Mouse (Mus musculus) limb, embryonic 10.5 days (tissue): ENCODE data around the gene Gimap9. TPM values are rescaled to one million over a fixed set of nuclear protein-coding genes. Genes with fewer than 3 reads are reported as not detected.
A peak's percentile ranks its signal among the peaks of the same experiment; 100 is the strongest.
"Not testable (repeated sequence)": the region's sequence is repeated elsewhere in the genome, so short reads cannot be mapped to it uniquely, and the experiment has no call there.

Experiments
- DNase-seq: peaks from one replicate; pipeline ENCODE4 v3.0.0-alpha.2; 2017; ENCODE audit warnings: low spot score
- H3K27ac ChIP-seq: fragments of 300-500 bp; sonication (generic); 2 replicates; pipeline ENCODE4 v1.5.1; 2016; ENCODE audit warnings: mild to moderate bottlenecking
- H3K27me3 ChIP-seq: fragments of 300-500 bp; sonication (generic); 2 replicates; pipeline ENCODE4 v1.6.1; 2016; ENCODE audit warnings: low read depth, mild to moderate bottlenecking; ENCODE audit not compliant: poor library complexity, severe bottlenecking
- H3K36me3 ChIP-seq: fragments of 300-500 bp; sonication (generic); 2 replicates; pipeline ENCODE4 v1.6.1; 2016; ENCODE audit warnings: mild to moderate bottlenecking, moderate library complexity
- H3K4me1 ChIP-seq: fragments of 300-500 bp; sonication (generic); 2 replicates; pipeline ENCODE4 v1.6.1; 2016
- H3K4me3 ChIP-seq: fragments of 300-500 bp; sonication (generic); 2 replicates; pipeline ENCODE4 v1.5.1; 2016; ENCODE audit warnings: mild to moderate bottlenecking, moderate library complexity
- H3K9me3 ChIP-seq: fragments of 300-500 bp; sonication (generic); replicated peaks from 2 replicates; pipeline ENCODE4 v1.6.1; 2016; ENCODE audit warnings: mild to moderate bottlenecking
- WGBS: fragments of 180-500 bp; shearing (Covaris S2); methylation state at CpG from one replicate; pipeline ENCODE4 v1.1.7; 2016; 5-methylcytosine and 5-hydroxymethylcytosine counted together
- polyA plus RNA-seq: library from polyadenylated mRNA; unstranded; fragments of >200 nt; fragmentation: Nextera tagmentation; extraction: Ambion mirVana; gene quantifications from 2 replicates; pipeline ENCODE4 v1.2.1, GENCODE M21; 2016

Gimap9 gene
- polyA plus RNA-seq, 1 experiment from 2014 or later: 3.9 TPM

GRCm38 (mm10) chr6:48669446-48669969 is 6.4 kb upstream of the Gimap9 start:
- DNase-seq: no peak
- no peaks in the 10 kb centered on the region for H3K36me3 ChIP-seq
- H3K27me3 ChIP-seq: no peaks in the 10 kb centered on the region
- H3K9me3 ChIP-seq: no peaks in the 10 kb centered on the region
- H3K27ac ChIP-seq: no peak overlapping the region
- 64% methylated on average over 2 of the region's 2 CpGs for WGBS
- no peak overlapping the region for H3K4me3 ChIP-seq
- no peaks in the 10 kb centered on the region for H3K4me1 ChIP-seq

- Histone ChIP-seq H3K4me1 (peaks cover 7% of the 10 kb centered on the region), H3K27me3 (no peaks in the 10 kb centered on the region), H3K9me3 (no peaks in the 10 kb centered on the region), H3K4me3 (no peak overlapping the region), H3K36me3 (no peaks in the 10 kb centered on the region), H3K27ac (no peak overlapping the region)
- 95% methylated on average over 9 of the region's 9 CpGs for WGBS
- no peak for DNase-seq
Observed at GRCm38 (mm10) chr6:48674291-48675058, 1.5 kb upstream of the Gimap9 start.

DNA sequence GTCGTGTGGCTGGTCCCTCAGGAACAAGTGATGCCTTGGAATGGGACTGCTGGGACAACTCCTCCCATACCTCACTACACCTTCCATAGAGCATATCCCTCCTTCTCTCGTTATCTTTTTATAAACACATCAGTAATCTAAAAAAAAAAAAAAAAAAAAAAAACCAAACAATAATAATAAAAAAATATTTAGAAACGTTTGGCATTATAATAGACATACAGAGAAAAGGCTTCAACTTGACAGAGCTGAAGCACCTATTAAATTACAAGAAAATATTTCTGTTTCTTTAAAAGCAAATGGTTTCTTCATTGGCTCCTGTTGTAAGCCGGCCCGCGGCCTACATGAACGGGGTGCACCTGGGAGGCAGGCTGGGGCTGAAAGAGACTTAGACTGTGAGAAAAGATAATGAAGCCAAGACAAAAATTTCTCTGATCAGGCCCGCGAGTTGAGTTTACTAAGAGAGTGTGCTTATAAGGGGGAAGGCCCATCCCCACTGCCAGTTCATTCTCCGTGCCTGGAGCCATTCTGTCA is 464 bp upstream of the Gimap9 start:
- 62% methylated on average over 10 of the region's 10 CpGs for WGBS
- Histone ChIP-seq H3K36me3 (no peaks in the 10 kb centered on the region), H3K4me1 (peaks cover 7% of the 10 kb centered on the region), H3K27me3 (no peaks in the 10 kb centered on the region), H3K27ac (peak overlapping the region; percentile 48), H3K4me3 (peak overlapping the region; percentile 35), H3K9me3 (no peaks in the 10 kb centered on the region)
- DNase-seq: peak; percentile 42

DNA sequence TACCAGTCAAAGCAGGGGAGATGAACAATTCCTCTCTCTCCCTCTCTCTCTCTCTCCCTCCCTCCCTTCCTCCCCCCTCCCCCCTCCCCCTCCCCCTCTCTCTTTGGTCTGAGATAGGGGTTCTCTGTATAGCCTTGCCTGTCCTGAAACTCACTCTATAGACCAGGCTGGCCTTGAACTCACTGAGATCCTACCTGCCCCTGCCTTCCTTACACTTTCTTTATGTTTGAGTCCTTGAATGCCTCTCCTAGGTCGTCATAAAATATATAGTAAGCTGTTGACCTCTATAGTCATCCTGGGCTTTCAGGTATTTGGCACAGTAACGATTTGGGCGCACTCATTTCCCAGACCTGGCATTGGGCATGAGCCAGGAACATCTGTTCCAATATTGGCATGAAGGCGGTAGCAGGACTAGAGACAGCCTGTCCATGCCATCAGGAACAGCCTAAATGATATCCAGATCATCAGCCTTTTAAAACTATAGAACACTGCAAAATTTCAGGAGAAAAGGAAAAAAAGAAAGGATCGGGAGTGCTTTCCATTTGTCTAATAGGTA is 1.0 kb downstream of the Gimap9 start:
- Histone ChIP-seq H3K4me3 (0 out of 2 replicates have a peak overlapping the region, but pooled peaks have one; percentile 35), H3K9me3 (no peaks in the 10 kb centered on the region), H3K36me3 (no peaks in the 10 kb centered on the region), H3K27me3 (no peaks in the 10 kb centered on the region), H3K4me1 (peaks cover 7% of the 10 kb centered on the region), H3K27ac (no peak overlapping the region)
- WGBS: 91% methylated on average over 5 of the region's 5 CpGs
- no peak for DNase-seq

GRCm38 (mm10) chr6:48677492-48678345 is 1.8 kb downstream of the Gimap9 start:
- no peak for DNase-seq
- H3K4me3 ChIP-seq: no peak overlapping the region
- peaks cover 7% of the 10 kb centered on the region for H3K4me1 ChIP-seq
- no peaks in the 10 kb centered on the region for H3K9me3 ChIP-seq
- H3K36me3 ChIP-seq: no peaks in the 10 kb centered on the region
- H3K27me3 ChIP-seq: no peaks in the 10 kb centered on the region
- no peak overlapping the region for H3K27ac ChIP-seq
- WGBS: 91% methylated on average over 17 of the region's 17 CpGs

- Histone ChIP-seq H3K4me1 (peaks cover 7% of the 10 kb centered on the region), H3K4me3 (no peak overlapping the region), H3K36me3 (no peaks in the 10 kb centered on the region), H3K9me3 (no peaks in the 10 kb centered on the region), H3K27me3 (no peaks in the 10 kb centered on the region), H3K27ac (no peak overlapping the region)
- 93% methylated on average over 4 of the region's 4 CpGs for WGBS
- no peak for DNase-seq
Observed at GRCm38 (mm10) chr6:48678391-48678790, 2.5 kb downstream of the Gimap9 start.

- Histone ChIP-seq H3K27ac (no peak overlapping the region), H3K27me3 (no peaks in the 10 kb centered on the region), H3K36me3 (no peaks in the 10 kb centered on the region), H3K4me3 (no peak overlapping the region), H3K9me3 (no peaks in the 10 kb centered on the region), H3K4me1 (peaks cover 7% of the 10 kb centered on the region)
- DNase-seq: no peak
- WGBS: 83% methylated on average over 6 of the region's 6 CpGs
Observed at GRCm38 (mm10) chr6:48679701-48680100, 3.8 kb downstream of the Gimap9 start.

DNA sequence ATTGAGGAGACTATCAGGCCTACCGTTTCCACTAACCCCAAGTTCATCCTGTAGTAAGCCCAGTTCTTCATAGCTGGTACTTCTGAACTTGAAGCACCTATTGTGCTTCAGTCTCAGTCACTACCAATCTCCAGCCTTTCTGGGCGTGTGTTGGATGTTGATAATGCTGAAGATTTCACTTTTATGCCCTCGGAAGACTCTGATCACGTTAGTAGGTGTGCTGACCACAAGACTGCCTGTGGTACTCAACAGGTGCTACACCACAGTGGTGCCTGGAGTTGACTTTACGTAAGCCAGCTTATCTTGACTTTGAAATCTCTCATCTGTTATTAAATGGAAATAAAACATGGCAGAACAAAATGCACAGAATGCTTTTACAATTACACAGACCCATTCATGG is 4.5 kb downstream of the Gimap9 start:
- H3K36me3 ChIP-seq: no peaks in the 10 kb centered on the region
- H3K4me1 ChIP-seq: peaks cover 7% of the 10 kb centered on the region
- H3K4me3 ChIP-seq: no peak overlapping the region
- 84% methylated on average over 5 of the region's 5 CpGs for WGBS
- no peak overlapping the region for H3K27ac ChIP-seq
- H3K27me3 ChIP-seq: no peaks in the 10 kb centered on the region
- no peaks in the 10 kb centered on the region for H3K9me3 ChIP-seq
- no peak for DNase-seq

GRCm38 (mm10) chr6:48681472-48682090 is 5.7 kb downstream of the Gimap9 start:
- WGBS: 85% methylated on average over 3 of the region's 3 CpGs
- H3K9me3 ChIP-seq: no peaks in the 10 kb centered on the region
- no peak for DNase-seq

DNA sequence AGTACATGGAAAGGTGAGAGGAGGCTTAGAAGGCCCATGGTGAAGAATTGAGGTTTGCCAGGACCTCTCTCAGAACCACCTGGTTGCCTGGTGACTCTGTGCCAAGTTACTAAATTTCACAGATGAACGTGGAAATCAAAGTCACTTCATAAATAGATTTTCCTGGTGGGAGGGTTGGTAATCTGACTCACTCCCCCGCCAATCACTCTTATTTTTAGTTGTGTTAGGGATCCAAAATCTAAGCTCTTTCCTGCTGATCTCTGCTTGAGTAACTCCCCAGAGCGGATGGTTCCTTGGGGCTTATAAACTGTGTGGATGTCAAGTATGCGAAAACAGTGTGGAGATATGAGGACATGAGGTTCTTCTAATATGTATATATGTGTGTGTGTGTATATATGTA is 6.3 kb downstream of the Gimap9 start:
- DNase-seq: no peak

More at GRCm38 (mm10) chr6:48681472-48682090, 5.7 kb downstream of the Gimap9 start:
- no peaks in the 10 kb centered on the region for H3K27me3 ChIP-seq
- H3K4me1 ChIP-seq: no peaks in the 10 kb centered on the region
- H3K36me3 ChIP-seq: no peaks in the 10 kb centered on the region
- no peak overlapping the region for H3K27ac ChIP-seq
- H3K4me3 ChIP-seq: no peak overlapping the region

DNA sequence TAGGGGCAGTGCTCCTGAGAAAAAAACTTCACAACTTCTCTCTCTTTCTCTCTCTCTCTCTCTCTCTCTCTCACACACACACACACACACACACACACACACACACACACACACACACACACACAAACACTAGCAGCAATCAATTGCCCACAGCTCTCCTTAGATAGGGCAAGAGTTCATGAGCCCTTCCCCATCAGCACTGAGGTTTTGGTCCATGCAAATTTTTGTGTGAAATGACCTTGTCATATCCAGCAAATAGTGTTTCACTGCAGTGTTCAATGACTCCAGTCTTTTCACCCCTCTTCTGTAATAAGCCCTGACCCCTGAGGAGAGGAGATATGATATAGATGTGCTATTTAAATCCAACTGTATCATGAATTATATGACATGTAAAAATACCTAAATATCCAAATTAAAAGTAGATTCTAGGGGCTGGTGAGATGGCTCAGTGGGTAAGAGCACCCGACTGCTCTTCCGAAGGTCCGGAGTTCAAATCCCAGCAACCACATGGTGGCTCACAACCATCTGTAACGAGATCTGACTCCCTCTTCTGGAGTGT is 7.4 kb downstream of the Gimap9 start:
- DNase-seq, H3K27ac ChIP-seq, H3K4me3 ChIP-seq, H3K9me3 ChIP-seq, H3K36me3 ChIP-seq, H3K27me3 ChIP-seq, H3K4me1 ChIP-seq: not testable (repeated sequence)
- WGBS: 92% methylated on average over 4 of the region's 4 CpGs

More for the DNA sequence above, 6.3 kb downstream of the Gimap9 start:
- WGBS: 89% methylated on average over 4 of the region's 4 CpGs
- Histone ChIP-seq H3K9me3 (no peaks in the 10 kb centered on the region), H3K27me3 (no peaks in the 10 kb centered on the region), H3K27ac (no peak overlapping the region), H3K4me1 (no peaks in the 10 kb centered on the region), H3K36me3 (no peaks in the 10 kb centered on the region), H3K4me3 (no peak overlapping the region)

- H3K27me3 ChIP-seq: no peaks in the 10 kb centered on the region
- DNase-seq: no peak
- no peaks in the 10 kb centered on the region for H3K36me3 ChIP-seq
- H3K9me3 ChIP-seq: no peaks in the 10 kb centered on the region
- H3K4me1 ChIP-seq: no peaks in the 10 kb centered on the region
- H3K4me3 ChIP-seq: no peak within 1 kb of the TSS
- H3K27ac ChIP-seq: no peak within 1 kb of the TSS
- WGBS: 75% methylated on average over 5 of the region's 5 CpGs
Observed at GRCm38 (mm10) chr6:48684319-48684718, 8.4 kb downstream of the Gimap9 start, which contains the start of gene Gimap4. Gimap4 (plus strand) TSS chr6:48684549.
